Mouse (Mus musculus): ENCODE data around the gene Myt1l.

Gene Myt1l

GRCm38 (mm10) chr12:29569311-29569710 lies 41.1 kb downstream of the Myt1l start:
- DNase-seq: no peak

- DNase-seq: no peak
Measured at GRCm38 (mm10) chr12:29570351-29570750, 42.2 kb downstream of the Myt1l start.

- DNase-seq: no peak
Measured at GRCm38 (mm10) chr12:29571613-29572012, 43.4 kb downstream of the Myt1l start.

DNA sequence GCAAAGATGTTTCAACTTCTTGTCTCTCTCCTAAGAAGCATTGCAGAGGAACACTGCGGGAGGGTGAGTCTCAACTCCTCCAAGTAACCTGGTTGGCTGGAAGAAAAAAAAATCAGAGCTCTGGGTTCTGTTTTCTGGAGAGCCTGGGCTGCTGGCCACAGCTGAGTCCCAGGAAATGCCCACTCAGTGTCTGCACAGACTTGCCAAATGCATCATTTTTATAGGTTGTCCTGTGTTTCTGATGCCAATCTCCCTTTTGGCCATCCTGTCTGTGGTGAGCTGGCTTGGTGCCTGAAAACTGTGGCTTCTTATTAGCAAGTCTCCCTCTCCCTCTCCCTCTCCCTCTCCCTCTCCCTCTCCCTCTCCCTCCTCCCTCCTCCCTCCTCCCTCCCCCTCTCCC lies 65.6 kb downstream of the Myt1l start:
- DNase-seq: no peak

GRCm38 (mm10) chr12:29599916-29600315 lies 71.7 kb downstream of the Myt1l start:
- DNase-seq: no peak

GRCm38 (mm10) chr12:29601223-29601622 lies 73.0 kb downstream of the Myt1l start:
- no peak for DNase-seq

GRCm38 (mm10) chr12:29604659-29605058 lies 76.5 kb downstream of the Myt1l start:
- DNase-seq: no peak

DNA sequence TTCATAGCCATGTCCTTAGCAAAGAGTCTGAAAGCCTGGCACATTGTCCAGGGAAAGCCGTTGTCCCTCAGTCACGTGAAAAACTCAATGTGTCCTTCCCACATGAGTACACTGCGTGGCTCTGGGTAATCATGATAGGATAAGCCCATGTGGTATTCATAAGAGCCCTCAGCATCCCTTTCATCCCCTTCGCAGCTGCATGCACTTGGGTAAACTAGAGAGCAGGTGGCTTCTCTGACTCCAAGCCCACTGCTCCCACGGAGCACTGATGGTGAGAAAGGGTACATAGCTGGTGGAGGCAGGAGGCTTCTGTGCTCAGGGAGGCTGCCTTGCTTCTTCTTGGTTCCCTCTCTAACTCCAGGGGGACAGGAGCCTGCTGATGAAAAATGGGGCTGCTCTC lies 76.9 kb downstream of the Myt1l start:
- DNase-seq: no peak

- DNase-seq: no peak
Measured at GRCm38 (mm10) chr12:29606221-29606620, 78.0 kb downstream of the Myt1l start.

GRCm38 (mm10) chr12:29617746-29618145 lies 89.6 kb downstream of the Myt1l start:
- no peak for DNase-seq

GRCm38 (mm10) chr12:29621530-29621929 lies 93.3 kb downstream of the Myt1l start:
- DNase-seq: no peak

GRCm38 (mm10) chr12:29627956-29628750 lies 100.0 kb downstream of the Myt1l start:
- DNase-seq: no peak

GRCm38 (mm10) chr12:29629875-29630538 lies 101.8 kb downstream of the Myt1l start:
- no peak for DNase-seq

GRCm38 (mm10) chr12:29634509-29634908 lies 106.3 kb downstream of the Myt1l start:
- no peak for DNase-seq

DNA sequence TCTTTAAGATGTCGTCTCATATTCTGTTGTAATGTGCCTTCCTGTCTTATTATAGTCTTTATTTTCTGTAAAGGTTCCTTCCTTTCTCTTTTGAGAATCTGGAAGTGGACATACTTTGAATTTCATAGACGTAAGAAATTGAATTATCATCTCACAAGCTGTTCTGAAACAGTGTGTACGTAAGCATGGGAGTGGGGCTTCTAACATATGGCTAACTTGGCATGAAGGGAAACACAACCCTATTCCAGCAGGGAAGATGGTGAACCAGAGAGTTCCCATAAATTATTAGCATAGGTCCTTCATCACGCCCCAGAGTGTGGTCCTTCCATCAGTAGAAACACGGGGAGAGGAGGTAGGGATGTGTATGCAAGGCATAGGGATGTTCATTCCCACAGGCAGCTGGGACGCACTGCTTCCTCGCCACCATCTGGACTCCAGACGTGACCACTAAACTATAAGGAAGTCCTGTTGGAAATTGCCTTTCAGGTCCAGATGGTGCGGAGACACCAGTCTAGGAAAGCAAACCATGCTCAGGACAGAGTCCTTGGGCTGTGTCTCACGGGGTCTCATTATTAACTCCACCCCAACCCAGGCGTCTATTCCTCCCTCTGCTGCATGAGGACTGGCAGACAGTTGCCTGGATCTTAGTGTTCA lies 111.5 kb downstream of the Myt1l start:
- no peak for DNase-seq

DNA sequence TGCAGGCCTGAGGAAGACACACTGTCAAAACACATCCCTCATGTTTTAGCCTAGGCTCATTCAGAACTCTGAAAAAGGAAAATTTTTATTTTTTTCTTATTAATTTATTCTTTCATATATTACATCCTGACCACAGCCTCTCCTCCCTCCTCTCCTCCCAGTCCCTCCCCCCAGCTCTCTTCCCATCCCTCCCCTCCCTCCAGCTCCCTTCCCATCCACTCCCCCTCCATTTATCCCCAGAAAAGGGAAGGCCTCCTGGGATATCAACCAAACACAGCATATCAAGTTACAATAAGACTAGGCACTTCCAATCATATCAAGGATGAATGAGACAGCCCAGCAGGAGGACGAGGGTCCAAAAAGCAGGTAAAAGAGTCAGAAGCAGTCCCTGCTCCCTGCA lies 112.0 kb downstream of the Myt1l start:
- DNase-seq: no peak

GRCm38 (mm10) chr12:29642915-29643314 lies 114.7 kb downstream of the Myt1l start:
- DNase-seq: no peak

- DNase-seq: no peak
Measured at GRCm38 (mm10) chr12:29644091-29644490, 115.9 kb downstream of the Myt1l start.

DNA sequence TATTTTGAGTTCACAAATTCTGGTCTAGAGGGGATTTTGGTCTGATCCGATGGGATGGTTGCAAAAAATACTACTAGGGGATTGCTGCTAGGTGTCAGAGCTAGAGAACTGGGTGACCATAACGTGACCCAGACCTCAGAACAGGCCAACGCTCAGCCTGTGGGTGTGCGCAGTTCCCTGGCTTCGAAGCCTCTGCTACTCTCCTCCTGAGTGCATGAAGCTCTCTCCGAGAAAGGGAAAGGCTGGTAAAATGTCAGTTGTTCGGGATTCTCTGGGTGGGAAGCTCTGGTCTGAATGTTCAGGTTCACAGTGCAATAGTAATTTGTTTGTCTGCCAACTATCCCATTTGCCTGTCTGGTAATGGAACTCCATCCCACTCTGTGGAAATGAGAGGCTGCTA lies 116.5 kb downstream of the Myt1l start:
- no peak for DNase-seq

DNA sequence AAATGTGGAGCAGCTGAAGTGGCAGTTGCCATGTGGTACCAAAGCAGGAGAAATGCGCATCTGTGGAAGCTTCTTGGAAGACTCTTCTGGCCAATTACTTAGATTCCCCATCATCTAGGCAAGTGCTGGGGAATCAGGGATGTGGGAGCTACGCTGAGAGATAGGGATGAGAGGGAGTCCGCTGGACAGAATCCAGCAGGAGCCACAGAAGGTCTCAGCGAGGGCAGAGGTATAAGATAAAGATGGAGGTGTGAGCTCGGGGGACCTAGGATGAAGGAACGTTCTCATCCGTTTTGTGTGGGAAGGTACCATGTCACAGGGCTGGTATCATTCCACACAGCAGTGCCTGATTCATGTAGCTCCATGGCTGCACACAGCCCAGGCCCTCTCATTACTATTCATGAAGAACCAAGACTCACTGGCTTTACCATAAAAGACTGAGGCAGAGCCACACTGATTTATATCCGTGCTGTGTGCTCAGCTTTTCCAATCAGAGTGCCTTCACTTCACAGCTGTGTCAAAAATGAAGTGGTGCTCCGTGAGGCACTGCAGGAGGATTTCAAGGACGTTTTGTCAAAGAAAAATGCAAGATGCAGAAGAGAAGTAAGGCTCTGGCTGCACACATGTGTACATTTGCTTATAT lies 121.4 kb downstream of the Myt1l start:
- no peak for DNase-seq

GRCm38 (mm10) chr12:29652516-29652915 lies 124.3 kb downstream of the Myt1l start:
- no peak for DNase-seq

DNA sequence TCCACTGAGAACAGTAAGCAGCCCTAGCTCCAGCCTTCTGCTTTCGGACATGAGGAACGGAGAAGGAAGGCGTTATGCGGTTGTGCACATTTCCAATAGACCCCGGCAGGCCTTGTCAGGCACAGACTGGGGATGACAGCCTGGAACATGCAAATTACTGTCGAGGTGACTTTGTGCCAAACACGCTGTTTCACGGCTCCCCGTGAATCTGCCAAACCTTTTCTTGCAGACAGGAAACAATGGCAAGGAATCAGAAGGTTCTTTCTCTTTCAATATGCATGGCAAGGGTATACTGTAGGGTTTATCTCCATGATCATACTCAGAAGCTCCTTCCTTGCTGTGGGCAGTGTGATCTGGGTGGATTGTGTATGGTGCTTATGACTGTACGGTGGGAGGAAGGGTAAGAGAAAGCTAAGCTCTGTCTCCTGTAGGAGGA lies 127.0 kb downstream of the Myt1l start:
- DNase-seq: no peak

DNA sequence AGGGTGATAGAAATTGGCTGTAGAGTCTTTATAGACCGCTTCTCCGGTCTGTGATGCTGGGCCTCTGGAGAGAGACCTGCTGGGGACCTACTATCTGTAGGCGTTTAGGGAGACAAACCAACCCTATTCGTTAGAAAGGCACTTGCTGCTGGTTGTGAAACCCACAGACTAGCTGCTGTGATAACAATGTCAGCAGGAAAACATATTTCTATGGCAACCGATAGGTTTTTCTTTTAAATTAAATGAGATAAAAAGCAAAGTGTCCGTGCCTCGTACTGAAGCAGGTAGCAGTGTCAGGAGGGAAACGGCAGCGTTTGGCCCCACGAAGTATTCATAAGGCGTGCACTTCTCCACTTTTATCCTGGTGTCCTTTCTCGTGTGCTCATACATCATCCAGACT lies 127.5 kb downstream of the Myt1l start:
- DNase-seq: no peak
